In genomic region chr5:37865471-37865870, GRCm38 (mm10) we compare ENCODE assay signal across 27 mouse cellular contexts. TPM values are rescaled to one million over a fixed set of nuclear protein-coding genes. Genes with fewer than 3 reads are reported as not detected.
DNase-seq lines count a peak whose midpoint lies in the region; ATAC-seq lines count a peak whose summit lies in the region.
"Had no signal": no experiment of that assay in that cellular context is flagged by ENCODE, and none has a peak within 500 bp of the region (broad histone marks: within the 10 kb centered on the region; RNA-seq: fewer than 3 reads in every experiment).

No protein-coding gene starts in this region.

- H3K27ac ChIP-seq in heart, embryonic 11.5 days (ENCODE audit: low read depth, low read length) = no peak overlapping the region
- no peak overlapping the region for H3K27ac ChIP-seq in neural tube, embryonic 13.5 days (replicated peaks)
- H3K27ac ChIP-seq: hindbrain, embryonic 15.5 days; intestine, embryonic 15.5 days; limb, embryonic 10.5 days; limb, embryonic 15.5 days; liver, embryonic 13.5 days; stomach, postnatal 0 days had no signal

- no peak for ATAC-seq in heart, embryonic 11.5 days (replicated peaks; ENCODE audit: insufficient number of reproducible peaks, low FRiP score, low TSS enrichment)
- ATAC-seq in neural tube, embryonic 13.5 days (ENCODE audit: low read depth) = peak; percentile 62; the same call in 1 of the 2 replicates
- ATAC-seq: forebrain, embryonic 14.5 days; intestine, embryonic 15.5 days; Patski had no signal

- peak; percentile 33 for DNase-seq in heart, adult 11 months
- peak; percentile 13 to 21 for DNase-seq in kidney, postnatal 4 days
- no peak for DNase-seq in kidney, adult 18-20 months
- no peak for DNase-seq in neural tube, embryonic 10.5 days (ENCODE audit: extremely low spot score, low spot score)
- no peak for DNase-seq in thymus, postnatal 25 days
- DNase-seq: adrenal gland, postnatal 14 days; cerebellum, adult 18-20 months; cerebellum, postnatal 14 days; gastrocnemius, postnatal 14 days; heart, postnatal 4 days; kidney, adult 9 months; kidney, postnatal 36 days; liver, embryonic 13.5 days; lung, adult 2 months; right cerebral cortex, adult 18-20 months; spleen, adult 18-20 months had no signal

- 0 out of 2 replicates have a peak, but pooled peaks cover 6% of the 10 kb centered on the region for H3K27me3 ChIP-seq in heart, embryonic 11.5 days (ENCODE audit: control insufficient read depth, insufficient read depth, low read length)
- H3K27me3 ChIP-seq in neural tube, embryonic 13.5 days = peaks cover 52% of the 10 kb centered on the region
- H3K27me3 ChIP-seq: intestine, embryonic 15.5 days; liver, embryonic 13.5 days had no signal

- H3K9ac ChIP-seq in heart, embryonic 11.5 days (ENCODE audit: low read depth, low read length) = no peak overlapping the region
- H3K9ac ChIP-seq in neural tube, embryonic 13.5 days = no peak overlapping the region
- H3K9ac ChIP-seq: heart, embryonic 12.5 days; hindbrain, embryonic 15.5 days; intestine, embryonic 15.5 days; limb, embryonic 15.5 days; liver, embryonic 13.5 days had no signal

- WGBS in heart, embryonic 11.5 days (ENCODE audit: insufficient replicate concordance) = 68% methylated on average over 6 of the region's 6 CpGs
- 59% methylated on average over 6 of the region's 6 CpGs for WGBS in neural tube, embryonic 13.5 days

- H3K4me1 ChIP-seq in heart, embryonic 11.5 days (ENCODE audit: control insufficient read depth, insufficient read depth, low read length) = no peaks in the 10 kb centered on the region
- H3K4me1 ChIP-seq in neural tube, embryonic 13.5 days (replicated peaks) = peaks cover 3% of the 10 kb centered on the region
- H3K4me1 ChIP-seq: heart, embryonic 12.5 days; intestine, embryonic 15.5 days; liver, embryonic 13.5 days had no signal

- no peak overlapping the region for H3K4me3 ChIP-seq in heart, embryonic 11.5 days (ENCODE audit: low read depth, low read length)
- H3K4me3 ChIP-seq in neural tube, embryonic 13.5 days = no peak overlapping the region
- H3K4me3 ChIP-seq: heart, embryonic 12.5 days; hindbrain, embryonic 15.5 days; intestine, embryonic 15.5 days; limb, embryonic 10.5 days; limb, embryonic 15.5 days; liver, embryonic 13.5 days had no signal

- no peak overlapping the region for H3K4me2 ChIP-seq in heart, embryonic 11.5 days
- no peak overlapping the region for H3K4me2 ChIP-seq in neural tube, embryonic 13.5 days
- H3K4me2 ChIP-seq: heart, embryonic 12.5 days; hindbrain, embryonic 15.5 days; intestine, embryonic 15.5 days; limb, embryonic 15.5 days; liver, embryonic 13.5 days; midbrain, embryonic 11.5 days had no signal

- no peaks in the 10 kb centered on the region for H3K9me3 ChIP-seq in heart, embryonic 11.5 days (replicated peaks; ENCODE audit: control insufficient read depth, low read length)
- no peaks in the 10 kb centered on the region for H3K9me3 ChIP-seq in neural tube, embryonic 13.5 days
- H3K9me3 ChIP-seq: heart, embryonic 12.5 days; hindbrain, embryonic 15.5 days; intestine, embryonic 15.5 days; limb, embryonic 10.5 days; limb, embryonic 15.5 days; liver, embryonic 13.5 days had no signal

- H3K36me3 ChIP-seq in heart, embryonic 11.5 days (ENCODE audit: control insufficient read depth, insufficient read depth, low read length) = no peaks in the 10 kb centered on the region
- no peaks in the 10 kb centered on the region for H3K36me3 ChIP-seq in neural tube, embryonic 13.5 days
- H3K36me3 ChIP-seq: heart, embryonic 12.5 days; hindbrain, embryonic 15.5 days; intestine, embryonic 15.5 days; limb, embryonic 10.5 days; limb, embryonic 15.5 days; liver, embryonic 13.5 days had no signal

RNA-seq across cellular contexts. Expression of gene Msx1, which starts 41.1 kb away (rescaled TPM):
- polyA plus RNA-seq in heart, embryonic 11.5 days (2014; fragmentation: Nextera tagmentation; extraction: Ambion mirVana) = 18.3 and 18.6 TPM in 2 replicates
- 19.7 and 24.3 TPM in 2 replicates for polyA plus RNA-seq in neural tube, embryonic 13.5 days (2015; fragmentation: Nextera tagmentation; extraction: Ambion mirVana)

Comparison
In these comparisons a context has a peak if more than half of its experiments do, and no peak if none do; other contexts are left out.
1. DNase-seq: peak in heart, adult 11 months (single experiment) and kidney, postnatal 4 days (2 of 2); none in kidney, adult 18-20 months (single experiment), neural tube, embryonic 10.5 days (single experiment) and thymus, postnatal 25 days (single experiment).